Mouse (Mus musculus) hindbrain, embryonic 10.5 days (tissue): ENCODE measurements around the gene 5730455P16Rik. TPM values are rescaled to one million over a fixed set of nuclear protein-coding genes. Genes with fewer than 3 reads are reported as not detected.
A peak's percentile ranks its signal among the peaks of the same experiment; 100 is the strongest.

Source experiments
- DNase-seq: peaks from one replicate; pipeline ENCODE4 v3.0.0-alpha.2; 2017; ENCODE audit warnings: low spot score
- H3K27ac ChIP-seq: fragments of 300-500 bp; sonication (generic); 2 replicates; pipeline ENCODE4 v1.5.1; 2016; ENCODE audit warnings: mild to moderate bottlenecking, moderate library complexity
- H3K27me3 ChIP-seq: fragments of 300-500 bp; sonication (generic); 2 replicates; pipeline ENCODE4 v1.6.1; 2016; ENCODE audit warnings: mild to moderate bottlenecking; ENCODE audit not compliant: poor library complexity, insufficient read depth, severe bottlenecking
- H3K36me3 ChIP-seq: fragments of 300-500 bp; sonication (generic); 2 replicates; pipeline ENCODE4 v1.6.1; 2016; ENCODE audit warnings: mild to moderate bottlenecking, moderate library complexity
- H3K4me1 ChIP-seq: fragments of 300-500 bp; sonication (generic); replicated peaks from 2 replicates; pipeline ENCODE4 v1.6.1; 2016; ENCODE audit warnings: mild to moderate bottlenecking
- H3K4me3 ChIP-seq: fragments of 300-500 bp; sonication (generic); 2 replicates; pipeline ENCODE4 v1.5.1; 2016; ENCODE audit warnings: mild to moderate bottlenecking, moderate library complexity
- H3K9me3 ChIP-seq: fragments of 300-500 bp; sonication (generic); 2 replicates; pipeline ENCODE4 v1.6.1; 2016; ENCODE audit warnings: mild to moderate bottlenecking, moderate library complexity
- WGBS: fragments of 180-500 bp; shearing (Covaris S2); methylation state at CpG from one replicate; pipeline ENCODE4 v1.1.7; 2016; 5-methylcytosine and 5-hydroxymethylcytosine counted together
- polyA plus RNA-seq: library from polyadenylated mRNA; unstranded; fragments of >200 nt; fragmentation: Nextera tagmentation; extraction: Ambion mirVana; gene quantifications from 2 replicates; pipeline ENCODE4 v1.2.1, GENCODE M21; 2016

5730455P16Rik gene
- polyA plus RNA-seq, 1 experiment from 2014 or later = 19.4 TPM

- WGBS = 80% methylated on average over 5 of the region's 5 CpGs
- no peak overlapping the region for H3K27ac ChIP-seq
- H3K36me3 ChIP-seq = peaks cover 5% of the 10 kb centered on the region; the same call in 1 of the 2 replicates
- no peaks in the 10 kb centered on the region for H3K4me1 ChIP-seq
- peak; percentile 80 for DNase-seq
- H3K9me3 ChIP-seq = no peaks in the 10 kb centered on the region
- no peaks in the 10 kb centered on the region for H3K27me3 ChIP-seq
- H3K4me3 ChIP-seq = no peak overlapping the region
Measured at GRCm38 (mm10) chr11:80351832-80352430, 25.9 kb downstream of the 5730455P16Rik start.

DNA sequence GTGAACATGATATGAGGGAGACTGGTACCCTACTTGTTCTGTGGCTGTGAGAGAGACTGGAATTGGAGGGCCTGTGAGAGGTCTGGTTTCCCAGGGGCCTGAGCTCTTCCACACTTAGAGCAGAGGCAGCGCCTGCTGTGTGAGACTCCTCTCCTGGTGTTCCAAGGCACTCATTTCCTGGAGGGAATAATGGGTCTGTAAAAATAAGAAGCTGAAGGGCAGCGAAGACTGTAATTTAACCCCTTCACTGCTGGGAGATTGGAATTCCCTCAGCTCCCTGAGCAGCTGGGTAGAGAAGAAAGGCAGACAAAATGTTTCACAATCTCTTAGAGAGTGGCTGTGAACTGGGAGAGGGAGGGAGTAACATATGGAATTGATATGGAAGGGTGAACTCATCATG is 35.4 kb downstream of the 5730455P16Rik start:
- Histone ChIP-seq H3K4me3 (no peak overlapping the region), H3K27me3 (no peaks in the 10 kb centered on the region), H3K9me3 (no peaks in the 10 kb centered on the region), H3K36me3 (no peaks in the 10 kb centered on the region), H3K4me1 (peaks cover 18% of the 10 kb centered on the region), H3K27ac (no peak overlapping the region)
- DNase-seq = no peak
- 6% methylated on average over 2 of the region's 2 CpGs for WGBS

GRCm38 (mm10) chr11:80336351-80336730 is 41.5 kb downstream of the 5730455P16Rik start:
- Histone ChIP-seq H3K36me3 (0 out of 2 replicates have a peak, but pooled peaks cover 12% of the 10 kb centered on the region), H3K4me3 (no peak overlapping the region), H3K9me3 (no peaks in the 10 kb centered on the region), H3K27me3 (peaks cover 14% of the 10 kb centered on the region), H3K27ac (peak overlapping the region; percentile 84), H3K4me1 (peaks cover 33% of the 10 kb centered on the region)
- no peak for DNase-seq
- WGBS = 14% methylated on average over 6 of the region's 6 CpGs

DNA sequence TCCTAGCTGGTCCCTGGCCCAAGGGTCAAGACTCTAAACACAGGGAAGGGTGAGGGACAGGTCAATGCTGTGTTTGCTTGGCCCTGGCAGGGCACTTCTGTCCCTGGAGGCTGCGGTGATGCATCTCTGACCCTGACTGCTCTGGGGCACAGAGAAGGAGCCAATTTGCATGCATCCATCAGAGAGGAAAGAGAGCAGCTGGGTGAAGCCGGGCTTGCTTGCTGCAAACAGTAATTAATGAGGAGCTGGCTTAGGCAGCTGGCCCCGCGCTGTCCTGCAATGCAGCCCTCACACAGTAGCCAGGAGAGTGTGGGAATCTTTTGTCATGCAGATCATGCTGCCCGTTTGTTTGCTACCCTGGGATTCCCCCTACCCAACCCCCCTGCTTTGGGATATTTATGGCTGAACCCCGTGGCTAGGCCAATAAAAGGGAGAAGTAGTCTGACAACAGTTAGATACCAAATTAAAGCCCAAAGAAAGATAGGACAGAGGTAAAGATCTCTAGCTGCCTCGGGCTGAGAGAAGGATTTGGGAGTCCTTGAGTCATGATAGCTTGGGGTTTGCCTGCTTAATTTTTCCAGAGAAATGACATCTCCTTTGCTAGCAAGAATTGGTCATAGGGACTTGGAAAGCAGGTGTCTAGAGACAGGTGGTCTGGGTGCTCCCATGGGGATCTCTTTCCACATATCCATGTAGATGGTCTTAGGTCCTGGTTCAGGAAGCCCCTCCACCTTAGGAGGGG is 42.1 kb downstream of the 5730455P16Rik start:
- Histone ChIP-seq H3K9me3 (no peaks in the 10 kb centered on the region), H3K27me3 (peaks cover 14% of the 10 kb centered on the region), H3K36me3 (0 out of 2 replicates have a peak, but pooled peaks cover 15% of the 10 kb centered on the region), H3K4me1 (peaks cover 33% of the 10 kb centered on the region), H3K4me3 (0 out of 2 replicates have a peak overlapping the region, but pooled peaks have one; percentile 6), H3K27ac (peak overlapping the region; percentile 84)
- DNase-seq = peak; percentile 85
- WGBS = 1% methylated on average over 7 of the region's 7 CpGs

- WGBS = 71% methylated on average over 12 of the region's 12 CpGs
- peaks cover 30% of the 10 kb centered on the region for H3K4me1 ChIP-seq
- H3K27ac ChIP-seq = no peak overlapping the region
- H3K4me3 ChIP-seq = no peak overlapping the region
- DNase-seq = no peak
- H3K9me3 ChIP-seq = no peaks in the 10 kb centered on the region
- H3K36me3 ChIP-seq = 0 out of 2 replicates have a peak, but pooled peaks cover 15% of the 10 kb centered on the region
- peaks cover 14% of the 10 kb centered on the region for H3K27me3 ChIP-seq
Measured at GRCm38 (mm10) chr11:80332709-80333400, 45.0 kb downstream of the 5730455P16Rik start.

- peaks cover 15% of the 10 kb centered on the region for H3K4me1 ChIP-seq
Measured at GRCm38 (mm10) chr11:80324636-80325035, 53.2 kb downstream of the 5730455P16Rik start.

DNA sequence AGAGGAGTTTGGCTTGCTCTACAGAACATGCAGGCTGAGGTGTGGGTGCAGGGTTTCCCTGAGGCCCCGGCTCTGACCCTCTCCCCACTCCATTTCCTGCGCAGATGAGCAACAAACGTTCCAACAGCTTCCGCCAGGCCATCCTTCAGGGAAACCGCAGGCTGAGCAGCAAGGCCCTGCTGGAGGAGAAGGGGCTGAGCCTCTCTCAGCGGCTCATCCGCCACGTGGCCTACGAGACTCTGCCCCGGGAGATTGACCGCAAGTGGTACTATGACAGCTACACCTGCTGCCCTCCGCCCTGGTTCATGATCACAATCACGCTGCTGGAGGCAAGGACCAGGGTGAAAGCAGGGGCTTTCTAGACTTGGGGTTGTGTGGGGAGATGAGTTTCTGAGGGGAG is 54.6 kb downstream of the 5730455P16Rik start:
- H3K4me3 ChIP-seq = no peak overlapping the region
- 0 out of 2 replicates have a peak overlapping the region, but pooled peaks have one; percentile 30 for H3K27ac ChIP-seq
- no peak for DNase-seq
- H3K9me3 ChIP-seq = no peaks in the 10 kb centered on the region
- no peaks in the 10 kb centered on the region for H3K27me3 ChIP-seq
- WGBS = 53% methylated on average over 13 of the region's 13 CpGs
- H3K36me3 ChIP-seq = peaks cover 8% of the 10 kb centered on the region; the same call in 1 of the 2 replicates
- peaks cover 24% of the 10 kb centered on the region for H3K4me1 ChIP-seq

More at GRCm38 (mm10) chr11:80324636-80325035, 53.2 kb downstream of the 5730455P16Rik start:
- Histone ChIP-seq H3K27ac (peak overlapping the region; percentile 8; the same call in 1 of the 2 replicates), H3K27me3 (no peaks in the 10 kb centered on the region), H3K36me3 (peaks cover 8% of the 10 kb centered on the region; the same call in 1 of the 2 replicates), H3K4me3 (no peak overlapping the region), H3K9me3 (no peaks in the 10 kb centered on the region)
- no peak for DNase-seq
- 87% methylated on average over 6 of the region's 6 CpGs for WGBS

GRCm38 (mm10) chr11:80315743-80316639 is 61.8 kb downstream of the 5730455P16Rik start:
- Histone ChIP-seq H3K36me3 (0 out of 2 replicates have a peak, but pooled peaks cover 3% of the 10 kb centered on the region), H3K27ac (peak overlapping the region; percentile 90), H3K9me3 (no peaks in the 10 kb centered on the region), H3K4me1 (peaks cover 74% of the 10 kb centered on the region), H3K27me3 (no peaks in the 10 kb centered on the region), H3K4me3 (no peak overlapping the region)
- peak; percentile 55 for DNase-seq
- 36% methylated on average over 10 of the region's 10 CpGs for WGBS

GRCm38 (mm10) chr11:80313944-80314343 is 63.9 kb downstream of the 5730455P16Rik start:
- Histone ChIP-seq H3K4me3 (no peak overlapping the region), H3K36me3 (no peaks in the 10 kb centered on the region), H3K9me3 (no peaks in the 10 kb centered on the region), H3K27me3 (no peaks in the 10 kb centered on the region), H3K4me1 (peaks cover 86% of the 10 kb centered on the region), H3K27ac (peak overlapping the region; percentile 90)
- WGBS = 73% methylated on average over 4 of the region's 4 CpGs
- no peak for DNase-seq

DNA sequence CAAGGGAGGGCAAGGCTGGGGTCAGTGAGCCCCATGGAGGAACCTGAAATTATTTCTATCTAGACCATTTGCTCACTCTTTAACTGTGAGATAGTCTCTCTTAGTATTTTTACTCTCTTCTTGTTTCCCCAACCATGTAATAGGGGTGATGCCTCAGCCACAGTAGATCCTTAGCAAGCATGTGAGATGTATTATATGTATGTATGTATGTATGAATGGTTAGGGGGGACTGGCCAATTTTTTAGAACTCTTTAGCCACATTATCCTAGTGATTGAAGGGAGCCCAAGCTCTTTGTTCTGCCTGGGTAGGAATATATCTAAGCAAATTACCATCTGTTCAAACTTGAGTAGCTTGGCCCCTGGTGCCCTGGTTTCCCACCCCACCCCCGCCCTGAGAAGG is 64.4 kb downstream of the 5730455P16Rik start:
- Histone ChIP-seq H3K27ac (peak overlapping the region; percentile 90), H3K4me3 (no peak overlapping the region), H3K27me3 (no peaks in the 10 kb centered on the region), H3K36me3 (no peaks in the 10 kb centered on the region), H3K4me1 (peaks cover 84% of the 10 kb centered on the region), H3K9me3 (no peaks in the 10 kb centered on the region)
- DNase-seq = no peak
- WGBS = 69% methylated on average over 1 of the region's 1 CpGs

GRCm38 (mm10) chr11:80312565-80312964 is 65.3 kb downstream of the 5730455P16Rik start:
- 4% methylated on average over 6 of the region's 6 CpGs for WGBS
- no peak for DNase-seq
- H3K27me3 ChIP-seq = no peaks in the 10 kb centered on the region
- no peaks in the 10 kb centered on the region for H3K36me3 ChIP-seq
- peak overlapping the region; percentile 90 for H3K27ac ChIP-seq
- H3K4me1 ChIP-seq = peaks cover 79% of the 10 kb centered on the region
- no peaks in the 10 kb centered on the region for H3K9me3 ChIP-seq
- 0 out of 2 replicates have a peak overlapping the region, but pooled peaks have one; percentile 6 for H3K4me3 ChIP-seq

GRCm38 (mm10) chr11:80312049-80312448 is 65.8 kb downstream of the 5730455P16Rik start:
- Histone ChIP-seq H3K9me3 (no peaks in the 10 kb centered on the region), H3K36me3 (no peaks in the 10 kb centered on the region), H3K27ac (peak overlapping the region; percentile 90), H3K27me3 (no peaks in the 10 kb centered on the region), H3K4me3 (no peak overlapping the region), H3K4me1 (peaks cover 79% of the 10 kb centered on the region)
- DNase-seq = peak; percentile 55
- 30% methylated on average over 2 of the region's 2 CpGs for WGBS
